In genomic region chr9:114418187-114418586, GRCm38 (mm10) we compare ENCODE assay signal across 8 mouse cellular contexts. TPM values are rescaled to one million over a fixed set of nuclear protein-coding genes. Genes with fewer than 3 reads are reported as not detected.
DNase-seq lines count a peak whose midpoint lies in the region; ATAC-seq and TF ChIP-seq lines count a peak whose summit lies in the region.

No protein-coding gene starts in this region.

- peak; percentile 68 for TF ChIP-seq CTCF in heart, adult 2 months (IDR thresholded peaks at IDR 0.05)
- peak; percentile 44 for TF ChIP-seq CTCF in cortical plate, adult 2 months (IDR thresholded peaks at IDR 0.05; ENCODE audit: extremely low read depth, insufficient read depth, low read length)

- H3K79me2 ChIP-seq in heart, adult 2 months (replicated peaks; ENCODE audit: control insufficient read depth, insufficient read depth, low read length) = no peaks in the 10 kb centered on the region

- no peak overlapping the region for H3K4me2 ChIP-seq in liver, embryonic 12.5 days

- intact Hi-C loops in heart, adult 2 months (cut with DNase I) = loop anchor here (10.0 kb wide), 1 partner anchor 167 kb away; no protein-coding TSS in a partner anchor
- intact Hi-C loops in heart, postnatal 25 days (cut with DNase I) = loop anchor here (2.0 to 5.0 kb wide), 2 partner anchors 79 to 164 kb away; no protein-coding TSS in a partner anchor

- no peak for DNase-seq in heart, adult 2 months
- no peak for DNase-seq in heart, postnatal 25 days (ENCODE audit: low spot score)
- DNase-seq in urinary bladder, postnatal 14 days (ENCODE audit: low spot score) = peak; percentile 65
- DNase-seq in urinary bladder, postnatal 10 days (ENCODE audit: low spot score) = no peak
- peak; percentile 63 to 80 for DNase-seq in spleen, postnatal 4 days (ENCODE audit: low spot score in 2 of 2)

- no peaks in the 10 kb centered on the region for H3K9me3 ChIP-seq in liver, embryonic 12.5 days (replicated peaks)

- no peak overlapping the region for H3K27ac ChIP-seq in heart, adult 2 months
- no peak overlapping the region for H3K27ac ChIP-seq in cortical plate, adult 2 months (ENCODE audit: insufficient read depth, low read length)
- H3K27ac ChIP-seq in liver, embryonic 12.5 days = no peak overlapping the region

- no peak overlapping the region for H3K4me3 ChIP-seq in heart, adult 2 months
- H3K4me3 ChIP-seq in cortical plate, adult 2 months (ENCODE audit: insufficient read depth, low read length) = no peak overlapping the region
- no peak overlapping the region for H3K4me3 ChIP-seq in liver, embryonic 12.5 days

- TF ChIP-seq POLR2A in heart, adult 2 months (IDR thresholded peaks at IDR 0.05; ENCODE audit: insufficient read depth, low read depth, low read length) = no peak
- no peak for TF ChIP-seq POLR2A in cortical plate, adult 2 months (IDR thresholded peaks at IDR 0.05; ENCODE audit: extremely low read depth, insufficient read depth, low read length)

- no peaks in the 10 kb centered on the region for H3K4me1 ChIP-seq in heart, adult 2 months (ENCODE audit: control insufficient read depth, insufficient read depth, low read length)
- no peaks in the 10 kb centered on the region for H3K4me1 ChIP-seq in cortical plate, adult 2 months (ENCODE audit: control insufficient read depth, insufficient read depth, low read length)
- H3K4me1 ChIP-seq in liver, embryonic 12.5 days = peaks cover 16% of the 10 kb centered on the region

- WGBS in heart, adult 2 months = 84% methylated on average over 7 of the region's 7 CpGs
- 60% methylated on average over 7 of the region's 7 CpGs for WGBS in liver, embryonic 12.5 days (ENCODE audit: insufficient replicate concordance)

- H3K27me3 ChIP-seq in heart, adult 2 months (ENCODE audit: control insufficient read depth, insufficient read depth, low read length) = no peaks in the 10 kb centered on the region
- no peaks in the 10 kb centered on the region for H3K27me3 ChIP-seq in liver, embryonic 12.5 days (replicated peaks)

- 0 out of 2 replicates have a peak, but pooled peaks have one; percentile 20 for ATAC-seq in liver, embryonic 12.5 days
- ATAC-seq in erythroblast, adult 5-6 weeks (replicated peaks; ENCODE audit: low FRiP score, poor library complexity, severe bottlenecking) = no peak; the same call in 1 of the 2 replicates

- no peak overlapping the region for H3K9ac ChIP-seq in heart, adult 2 months (ENCODE audit: low read depth, low read length)
- no peak overlapping the region for H3K9ac ChIP-seq in liver, embryonic 12.5 days

- no peaks in the 10 kb centered on the region for H3K36me3 ChIP-seq in heart, adult 2 months (ENCODE audit: control insufficient read depth, insufficient read depth, low read length)
- H3K36me3 ChIP-seq in liver, embryonic 12.5 days = peaks cover 11% of the 10 kb centered on the region

- TF ChIP-seq EP300 in heart, adult 2 months (IDR thresholded peaks at IDR 0.05; ENCODE audit: insufficient read depth, low read depth, low read length) = no peak

RNA-seq across cellular contexts. Expression of gene Tmppe, which starts 17.3 kb away (rescaled TPM):
- 1 to 10 TPM; 3.7 to 3.9 TPM for total RNA-seq in heart, adult 2 months (2021)
- polyA plus RNA-seq in heart, adult 2 months (2012; rRNA removed) = 2.7 and 4.9 TPM in 2 replicates
- 1 to 10 TPM; 3.4 to 4.2 TPM for total RNA-seq in heart, postnatal 25 days (2021)
- polyA plus RNA-seq in cortical plate, adult 2 months (2012; rRNA removed) = 4.3 and 5.1 TPM in 2 replicates
- 4.7 and 4.8 TPM in 2 replicates for polyA plus RNA-seq in liver, embryonic 12.5 days (2016; fragmentation: Nextera tagmentation; extraction: Ambion mirVana)
- total RNA-seq in erythroblast, adult 5-6 weeks (2015; ENCODE audit: low replicate concordance) = not detected in 2 replicates
- total RNA-seq in erythroblast, adult 5-6 weeks (2017; ENCODE audit: low replicate concordance) = 2.2 and 2.4 TPM in 2 replicates

RNA-seq across cellular contexts. Expression of gene Glb1, which starts 17.3 kb away (rescaled TPM):
- 10 to 100 TPM; 12.2 to 14.8 TPM for total RNA-seq in heart, adult 2 months (2021)
- 20.8 and 27.1 TPM in 2 replicates for polyA plus RNA-seq in heart, adult 2 months (2012; rRNA removed)
- total RNA-seq in heart, postnatal 25 days (2021) = 10 to 100 TPM; 14.8 to 16.3 TPM
- 26.0 and 27.0 TPM in 2 replicates for polyA plus RNA-seq in cortical plate, adult 2 months (2012; rRNA removed)
- polyA plus RNA-seq in liver, embryonic 12.5 days (2016; fragmentation: Nextera tagmentation; extraction: Ambion mirVana) = 16.7 and 17.7 TPM in 2 replicates
- 5.0 and 15.9 TPM in 2 replicates for total RNA-seq in erythroblast, adult 5-6 weeks (2015; ENCODE audit: low replicate concordance)
- 1.4 and 2.4 TPM in 2 replicates for total RNA-seq in erythroblast, adult 5-6 weeks (2017; ENCODE audit: low replicate concordance)

RNA-seq across cellular contexts. Expression of gene Crtap, which starts 27.7 kb away (rescaled TPM):
- total RNA-seq in heart, adult 2 months (2021) = 10 to 100 TPM; 28.5 to 31.2 TPM
- polyA plus RNA-seq in heart, adult 2 months (2012; rRNA removed) = 67.7 and 97.4 TPM in 2 replicates
- total RNA-seq in heart, postnatal 25 days (2021) = 10 to 100 TPM; 30.4 to 32.4 TPM
- 12.9 and 14.9 TPM in 2 replicates for polyA plus RNA-seq in cortical plate, adult 2 months (2012; rRNA removed)
- polyA plus RNA-seq in liver, embryonic 12.5 days (2016; fragmentation: Nextera tagmentation; extraction: Ambion mirVana) = 33.2 and 33.8 TPM in 2 replicates
- total RNA-seq in erythroblast, adult 5-6 weeks (2015; ENCODE audit: low replicate concordance) = 1.5 and 13.4 TPM in 2 replicates
- total RNA-seq in erythroblast, adult 5-6 weeks (2017; ENCODE audit: low replicate concordance) = 3.2 and 3.5 TPM in 2 replicates

Comparison
In these comparisons a context has a peak if more than half of its experiments do, and no peak if none do; other contexts are left out.
1. DNase-seq: peak in urinary bladder, postnatal 14 days (single experiment) and spleen, postnatal 4 days (2 of 2); none in heart, adult 2 months (0 of 2), heart, postnatal 25 days (single experiment) and urinary bladder, postnatal 10 days (single experiment).